14 mouse cellular contexts compared by ENCODE assay signal in genomic region chr12:76518909-76519842, GRCm38 (mm10). TPM values are rescaled to one million over a fixed set of nuclear protein-coding genes. Genes with fewer than 3 reads are reported as not detected.
DNase-seq lines count a peak whose midpoint lies in the region; ATAC-seq lines count a peak whose summit lies in the region.
"Had no signal": no experiment of that assay in that cellular context is flagged by ENCODE, and none has a peak within 500 bp of the region (broad histone marks: within the 10 kb centered on the region; RNA-seq: fewer than 3 reads in every experiment).

No protein-coding gene starts in this region.

- no peaks in the 10 kb centered on the region for H3K36me3 ChIP-seq in kidney, embryonic 16.5 days (ENCODE audit: insufficient read depth, low read length)
- H3K36me3 ChIP-seq: hindbrain, embryonic 12.5 days; limb, embryonic 12.5 days; midbrain, embryonic 12.5 days; neural tube, embryonic 12.5 days had no signal

- no peak overlapping the region for H3K4me2 ChIP-seq in kidney, embryonic 16.5 days (replicated peaks; ENCODE audit: low read depth, low read length)
- H3K4me2 ChIP-seq: hindbrain, embryonic 12.5 days; limb, embryonic 12.5 days; midbrain, embryonic 12.5 days; neural tube, embryonic 12.5 days had no signal

- no peak overlapping the region for H3K9ac ChIP-seq in kidney, embryonic 16.5 days (replicated peaks; ENCODE audit: low read length)
- H3K9ac ChIP-seq: hindbrain, embryonic 12.5 days; limb, embryonic 12.5 days; midbrain, embryonic 12.5 days; neural tube, embryonic 12.5 days had no signal

- no peak overlapping the region for H3K27ac ChIP-seq in kidney, embryonic 16.5 days (ENCODE audit: low read length)
- H3K27ac ChIP-seq: hindbrain, embryonic 12.5 days; limb, embryonic 12.5 days; midbrain, embryonic 12.5 days; neural tube, embryonic 12.5 days had no signal

- H3K4me3 ChIP-seq in kidney, embryonic 16.5 days (ENCODE audit: low read length), result no peak overlapping the region
- H3K4me3 ChIP-seq: erythroblast, embryonic 14.5 days; hindbrain, embryonic 12.5 days; limb, embryonic 12.5 days; midbrain, embryonic 12.5 days; neural tube, embryonic 12.5 days had no signal

- H3K27me3 ChIP-seq in kidney, embryonic 16.5 days (ENCODE audit: insufficient read depth, low read length), result no peaks in the 10 kb centered on the region
- H3K27me3 ChIP-seq: hindbrain, embryonic 12.5 days; limb, embryonic 12.5 days; midbrain, embryonic 12.5 days; neural tube, embryonic 12.5 days had no signal

- DNase-seq in kidney, postnatal 10 days, result peak; percentile 59
- DNase-seq in cerebellum, adult 11-12 months, result peak; percentile 89
- peak; percentile 83 to 86 for DNase-seq in cerebellum, postnatal 14 days
- DNase-seq in heart, postnatal 4 days, result peak; percentile 56
- DNase-seq in left cerebral cortex, postnatal 10 days (ENCODE audit: extremely low spot score in 1 of 2, low spot score in 2 of 2), result no peak
- no peak for DNase-seq in MN1 (ENCODE audit: low spot score)
- DNase-seq: lung, adult 2 months; right cerebral cortex, postnatal 14 days had no signal

- intact Hi-C loops in left cerebral cortex, postnatal 10 days (cut with DNase I), result no loop called here

- no peak for ATAC-seq in kidney, embryonic 16.5 days (ENCODE audit: low FRiP score, low TSS enrichment)

- no peaks in the 10 kb centered on the region for H3K9me3 ChIP-seq in kidney, embryonic 16.5 days (ENCODE audit: low read length)
- H3K9me3 ChIP-seq: hindbrain, embryonic 12.5 days; midbrain, embryonic 12.5 days; neural tube, embryonic 12.5 days had no signal

- WGBS in kidney, embryonic 16.5 days, result 71% methylated on average over 12 of the region's 12 CpGs

- peaks cover 13% of the 10 kb centered on the region for H3K4me1 ChIP-seq in kidney, embryonic 16.5 days (ENCODE audit: insufficient read depth, low read length)
- H3K4me1 ChIP-seq: hindbrain, embryonic 12.5 days; midbrain, embryonic 12.5 days; neural tube, embryonic 12.5 days had no signal

RNA-seq across cellular contexts. Expression of gene Plekhg3, which starts 11.5 kb away (rescaled TPM):
- polyA plus RNA-seq in kidney, embryonic 16.5 days (2015; fragmentation: Nextera tagmentation; extraction: Ambion mirVana), result 23.0 and 24.8 TPM in 2 replicates
- total RNA-seq in heart, postnatal 4 days (2021), result 10 to 100 TPM; 29.5 TPM
- total RNA-seq in left cerebral cortex, postnatal 10 days (2021), result 1 to 10 TPM; 3.8 to 4.8 TPM

Comparison
In these comparisons a context has a peak if more than half of its experiments do, and no peak if none do; other contexts are left out.
1. DNase-seq: peak in kidney, postnatal 10 days (single experiment), cerebellum, adult 11-12 months (single experiment), cerebellum, postnatal 14 days (2 of 2) and heart, postnatal 4 days (single experiment); none in left cerebral cortex, postnatal 10 days (0 of 2) and MN1 (single experiment).
2. RNA of gene Plekhg3, which starts 11.5 kb away (total RNA-seq): 29.5 TPM in heart, postnatal 4 days; 3.8 to 4.8 TPM in left cerebral cortex, postnatal 10 days; every median in the first group is over 4 times any median in the second.